In genomic region chr16:20334918-20335317, GRCm38 (mm10) we compare ENCODE assay signal across 43 mouse cellular contexts. TPM values are rescaled to one million over a fixed set of nuclear protein-coding genes. Genes with fewer than 3 reads are reported as not detected.
"Had no signal": no experiment of that assay in that cellular context is flagged by ENCODE, and none has a peak within 500 bp of the region (broad histone marks: within the 10 kb centered on the region; RNA-seq: fewer than 3 reads in every experiment).

No protein-coding gene starts in this region.

- DNase-seq: heart, postnatal 10 days; heart, postnatal 14 days; heart, postnatal 36 days; heart, postnatal 4 days; kidney, adult 11 months; kidney, adult 18-20 months; kidney, adult 2 months; kidney, adult 8-10 months; kidney, adult 9 months; kidney, postnatal 10 days; kidney, postnatal 14 days; kidney, postnatal 25 days; kidney, postnatal 36 days; kidney, postnatal 4 days; layer of hippocampus, adult 9-11 months; layer of hippocampus, postnatal 36 days had no signal

- H3K27me3 ChIP-seq: heart, embryonic 12.5 days; heart, embryonic 13.5 days; heart, embryonic 15.5 days; hindbrain, embryonic 12.5 days; hindbrain, embryonic 13.5 days; hindbrain, embryonic 15.5 days; intestine, embryonic 15.5 days; kidney, embryonic 15.5 days had no signal

- H3K4me2 ChIP-seq: heart, embryonic 11.5 days; heart, embryonic 12.5 days; heart, embryonic 13.5 days; heart, embryonic 15.5 days; hindbrain, embryonic 12.5 days; hindbrain, embryonic 13.5 days; hindbrain, embryonic 14.5 days; hindbrain, embryonic 15.5 days; intestine, embryonic 15.5 days; kidney, embryonic 15.5 days had no signal

- H3K4me3 ChIP-seq: heart, embryonic 10.5 days; heart, embryonic 12.5 days; heart, embryonic 13.5 days; heart, embryonic 15.5 days; hindbrain, embryonic 10.5 days; hindbrain, embryonic 12.5 days; hindbrain, embryonic 13.5 days; hindbrain, embryonic 15.5 days; intestine, embryonic 15.5 days; kidney, embryonic 15.5 days; layer of hippocampus, adult 2 months; left cerebral cortex, adult 2 months had no signal

RNA-seq across cellular contexts. Expression of gene Cyp2ab1, which starts 9.7 kb away (rescaled TPM):
- polyA plus RNA-seq: heart, embryonic 10.5 days; heart, embryonic 11.5 days; heart, embryonic 12.5 days; heart, embryonic 13.5 days; heart, embryonic 14.5 days; heart, embryonic 15.5 days; heart, embryonic 16.5 days; heart, postnatal 0 days; hindbrain, embryonic 10.5 days; hindbrain, embryonic 11.5 days; hindbrain, embryonic 12.5 days; hindbrain, embryonic 13.5 days; hindbrain, embryonic 14.5 days; hindbrain, embryonic 15.5 days; hindbrain, embryonic 16.5 days; hindbrain, postnatal 0 days; inflammation-experienced regulatory T-cells, adult 6 months; intestine, embryonic 14.5 days; intestine, embryonic 15.5 days; intestine, embryonic 16.5 days; intestine, postnatal 0 days; kidney, embryonic 14.5 days; kidney, embryonic 15.5 days; kidney, embryonic 16.5 days; kidney, postnatal 0 days had no signal
